Mouse (Mus musculus) gastrocnemius, postnatal 36 days (tissue): ENCODE measurements around the gene Aldh3b1. TPM values are rescaled to one million over a fixed set of nuclear protein-coding genes. Genes with fewer than 3 reads are reported as not detected.
A peak's percentile ranks its signal among the peaks of the same experiment; 100 is the strongest.

Experiments used
- DNase-seq, 2 experiments: peaks; one replicate each; pipeline ENCODE4 v3.0.0; 2022
- intact Hi-C: fragments of 180-260 bp; cut with DNase I; formaldehyde crosslinking; loops from one replicate; pipeline ENCODE4 v1.15.1; 2025
- total RNA-seq, 2 experiments: library from RNA; stranded (reverse); gene quantifications; 2 replicates each; pipeline ENCODE4 v1.2.3; 2021

Aldh3b1 gene
- total RNA-seq, 2 experiments from 2014 or later: 0.92 to 1.6 TPM

GRCm38 (mm10) chr19:3916727-3917126, 12.9 kb downstream of the Aldh3b1 start:
- no peak for DNase-seq
- intact Hi-C loops: no loop called here

GRCm38 (mm10) chr19:3914535-3914934, 15.1 kb downstream of the Aldh3b1 start:
- intact Hi-C loops: no loop called here
- DNase-seq: no peak

GRCm38 (mm10) chr19:3913692-3914091, 15.9 kb downstream of the Aldh3b1 start:
- no peak for DNase-seq
- intact Hi-C loops: no loop called here

GRCm38 (mm10) chr19:3912337-3913204, 17.0 kb downstream of the Aldh3b1 start, which contains the start of gene Ndufs8:
Gene Ndufs8 (minus strand): TSS chr19:3912774.
- intact Hi-C loops: no loop called here
- DNase-seq: peak; percentile 85 to 91

GRCm38 (mm10) chr19:3910206-3910605, 19.4 kb downstream of the Aldh3b1 start:
- intact Hi-C loops: no loop called here
- DNase-seq: no peak

- no peak for DNase-seq
- intact Hi-C loops: no loop called here
These were observed 21.5 kb downstream of the Aldh3b1 start for GRCm38 (mm10) chr19:3907876-3908660.

GRCm38 (mm10) chr19:3906795-3907786, 22.5 kb downstream of the Aldh3b1 start, which contains the start of gene Tcirg1:
Gene Tcirg1 (minus strand): TSS chr19:3907133.
- intact Hi-C loops: no loop called here

GRCm38 (mm10) chr19:3906326-3906725, 23.3 kb downstream of the Aldh3b1 start:
- intact Hi-C loops: no loop called here
- no peak for DNase-seq

More at GRCm38 (mm10) chr19:3906795-3907786, 22.5 kb downstream of the Aldh3b1 start, which contains the start of gene Tcirg1:
- DNase-seq: peak; percentile 74 to 78

GRCm38 (mm10) chr19:3905261-3905969, 24.2 kb downstream of the Aldh3b1 start:
- intact Hi-C loops: no loop called here
- DNase-seq: no peak

- DNase-seq: no peak
- intact Hi-C loops: no loop called here
These were observed 25.3 kb downstream of the Aldh3b1 start for GRCm38 (mm10) chr19:3904363-3904675.

GRCm38 (mm10) chr19:3903648-3904362, 25.8 kb downstream of the Aldh3b1 start:
- intact Hi-C loops: no loop called here

GRCm38 (mm10) chr19:3902966-3903365, 26.6 kb downstream of the Aldh3b1 start:
- DNase-seq: no peak
- intact Hi-C loops: no loop called here

More at GRCm38 (mm10) chr19:3903648-3904362, 25.8 kb downstream of the Aldh3b1 start:
- DNase-seq: peak in 1 of 2 experiments; percentile 13

- intact Hi-C loops: no loop called here
- no peak for DNase-seq
These were observed 30.0 kb downstream of the Aldh3b1 start for GRCm38 (mm10) chr19:3899618-3900017.

- no peak for DNase-seq
- intact Hi-C loops: no loop called here
These were observed 30.7 kb downstream of the Aldh3b1 start for GRCm38 (mm10) chr19:3898952-3899351.

- DNase-seq: no peak
- intact Hi-C loops: no loop called here
These were observed 32.1 kb downstream of the Aldh3b1 start for GRCm38 (mm10) chr19:3897557-3897956.

- no peak for DNase-seq
- intact Hi-C loops: no loop called here
These were observed 33.4 kb downstream of the Aldh3b1 start for GRCm38 (mm10) chr19:3896208-3896607.

GRCm38 (mm10) chr19:3895171-3895631, 34.4 kb downstream of the Aldh3b1 start:
- no peak for DNase-seq
- intact Hi-C loops: no loop called here

GRCm38 (mm10) chr19:3894294-3894693, 35.3 kb downstream of the Aldh3b1 start:
- intact Hi-C loops: no loop called here
- no peak for DNase-seq
